Mouse (Mus musculus) ES-E14 (cell line): ENCODE measurements around the gene Fam181b. TPM values are rescaled to one million over a fixed set of nuclear protein-coding genes. Genes with fewer than 3 reads are reported as not detected.

Source experiments
- DNase-seq: peaks from one replicate; pipeline ENCODE4 v3.0.0-alpha.2; 2013; ENCODE audit warnings: low read depth, low spot score
- H3K27ac ChIP-seq: 2 replicates; pipeline ENCODE4 v1.5.1; 2012; ENCODE audit warnings: low read depth, mild to moderate bottlenecking, low read length, moderate library complexity, mixed read lengths; ENCODE audit not compliant: poor library complexity, insufficient read depth, severe bottlenecking
- H3K36me3 ChIP-seq: 2 replicates; pipeline ENCODE4 v1.6.1; 2012; ENCODE audit warnings: mild to moderate bottlenecking, low read length, moderate library complexity, mixed read lengths; ENCODE audit not compliant: control insufficient read depth, poor library complexity, insufficient read depth, severe bottlenecking
- H3K4me1 ChIP-seq, 2 experiments: fragments of 150-350 bp in 1 of 2; sonication (generic) in 1 of 2; 2 replicates each; pipeline ENCODE4 v1.6.1; 2012; ENCODE audit warnings: low read length in 2 of 2, mild to moderate bottlenecking in 1 of 2, mixed read lengths in 1 of 2; ENCODE audit not compliant: control insufficient read depth in 2 of 2, insufficient read depth in 2 of 2, poor library complexity in 1 of 2
- H3K4me3 ChIP-seq, 2 experiments: fragments of 150-350 bp in 1 of 2; sonication (generic) in 1 of 2; 2 replicates each; pipeline ENCODE4 v1.5.1; 2012; ENCODE audit warnings: low read length in 2 of 2, low read depth in 1 of 2, mild to moderate bottlenecking in 1 of 2, mixed read lengths in 1 of 2; ENCODE audit not compliant: insufficient read depth in 1 of 2, poor library complexity in 1 of 2, severe bottlenecking in 1 of 2
- H3K9ac ChIP-seq: 2 replicates; pipeline ENCODE4 v1.6.1; 2012; ENCODE audit warnings: low read depth, mild to moderate bottlenecking, low read length, mixed read lengths; ENCODE audit not compliant: poor library complexity, insufficient read depth, severe bottlenecking
- H3K9me3 ChIP-seq: fragments of 150-350 bp; sonication (generic); 2 replicates; pipeline ENCODE4 v1.6.1; 2012; ENCODE audit warnings: low read depth, mild to moderate bottlenecking, low read length; ENCODE audit not compliant: control insufficient read depth, insufficient read depth
- CHD2 ChIP-seq: IDR thresholded peaks from 2 replicates; pipeline ENCODE4 v1.6.1; 2014; ENCODE audit warnings: mild to moderate bottlenecking, low read depth, low read length, inconsistent platforms
- HCFC1 ChIP-seq: IDR thresholded peaks from 2 replicates; pipeline ENCODE4 v1.6.1; 2012; ENCODE audit warnings: low read length, inconsistent platforms, borderline replicate concordance; ENCODE audit not compliant: insufficient read depth
- MAFK ChIP-seq: IDR thresholded peaks from 2 replicates; pipeline ENCODE4 v1.6.1; 2014; ENCODE audit warnings: mild to moderate bottlenecking, low read depth, low read length, inconsistent platforms; ENCODE audit not compliant: insufficient read depth
- ZC3H11A ChIP-seq: IDR thresholded peaks from 2 replicates; pipeline ENCODE4 v1.6.1; 2012; ENCODE audit warnings: low read depth, mild to moderate bottlenecking, inconsistent platforms, low read length, borderline replicate concordance
- ZNF384 ChIP-seq: IDR thresholded peaks from 2 replicates; pipeline ENCODE4 v1.6.1; 2012; ENCODE audit warnings: low read depth, low read length, inconsistent platforms
- in situ Hi-C, 2 experiments: fragments of 600-800 bp; cut with MboI; formaldehyde crosslinking; loops; one replicate each; pipeline ENCODE4 v1.15.1; 2025; ENCODE audit warnings: low sequenced_read_pairs in 2 of 2, inconsistent platforms in 1 of 2; ENCODE audit not compliant: unreplicated experiment in 2 of 2
- total RNA-seq: library from RNA; depleted of rRNA; stranded (reverse); fragments of 300-350 nt; gene quantifications from 2 replicates; pipeline ENCODE4 v1.2.3, GENCODE M21; 2012

The Fam181b gene
- total RNA-seq, 1 experiment = 1.8 TPM

DNA sequence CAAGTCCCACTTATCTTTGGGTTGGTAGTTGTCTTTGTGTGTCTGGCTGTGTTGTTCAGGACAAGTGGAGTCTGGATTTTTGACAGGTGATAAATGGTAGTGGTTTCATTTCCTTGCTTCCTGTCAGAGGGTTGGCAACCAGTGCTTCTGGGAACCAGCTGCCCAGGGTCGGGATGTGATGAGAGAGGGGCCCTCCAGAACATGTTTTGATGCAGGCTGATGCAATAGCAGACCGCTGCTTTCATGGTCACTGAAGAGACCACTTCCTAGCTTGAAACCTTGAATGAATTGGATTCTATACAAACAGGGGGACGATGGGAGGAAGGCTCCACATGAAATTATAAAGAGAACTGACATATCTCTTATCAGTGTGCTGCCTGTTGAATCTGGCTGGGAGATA is 35.3 kb upstream of the Fam181b start:
- in situ Hi-C loops = no loop called here
- no peak for DNase-seq

DNA sequence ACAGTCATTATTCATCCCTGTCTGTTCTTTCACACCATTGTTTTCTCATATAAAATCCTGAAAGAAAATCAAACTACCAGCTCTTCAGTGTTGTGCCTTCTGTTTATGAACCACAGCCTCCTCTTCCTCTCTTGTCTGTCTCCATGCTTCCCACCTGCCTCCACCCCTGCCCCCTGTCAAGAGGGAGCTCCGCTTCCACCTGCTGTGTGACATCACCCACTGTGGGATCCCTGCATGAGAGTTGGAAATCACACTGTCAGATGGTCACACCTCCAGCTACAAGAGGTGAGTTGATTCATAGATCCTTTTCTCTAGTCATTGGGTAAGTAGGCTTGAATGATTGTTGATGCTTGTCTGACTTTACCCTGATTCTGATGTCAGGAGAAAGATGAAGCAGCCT is 34.9 kb upstream of the Fam181b start:
- Histone ChIP-seq H3K4me1 (no peaks in the 10 kb centered on the region), H3K9ac (no peak overlapping the region), H3K4me3 (no peak overlapping the region), H3K9me3 (no peaks in the 10 kb centered on the region), H3K27ac (no peak overlapping the region), H3K36me3 (no peaks in the 10 kb centered on the region)
- in situ Hi-C loops = no loop called here
- no peak for TF ChIP-seq CHD2
- no peak for TF ChIP-seq ZC3H11A
- TF ChIP-seq HCFC1 = no peak
- no peak for TF ChIP-seq ZNF384
- TF ChIP-seq MAFK = no peak
- DNase-seq = no peak

More for the DNA sequence above, 35.3 kb upstream of the Fam181b start:
- Histone ChIP-seq H3K9me3 (no peaks in the 10 kb centered on the region), H3K27ac (no peak overlapping the region), H3K36me3 (no peaks in the 10 kb centered on the region), H3K4me1 (no peaks in the 10 kb centered on the region), H3K9ac (no peak overlapping the region), H3K4me3 (no peak overlapping the region)
- TF ChIP-seq HCFC1 (no peak), MAFK (no peak), ZNF384 (no peak), CHD2 (no peak), ZC3H11A (no peak)

DNA sequence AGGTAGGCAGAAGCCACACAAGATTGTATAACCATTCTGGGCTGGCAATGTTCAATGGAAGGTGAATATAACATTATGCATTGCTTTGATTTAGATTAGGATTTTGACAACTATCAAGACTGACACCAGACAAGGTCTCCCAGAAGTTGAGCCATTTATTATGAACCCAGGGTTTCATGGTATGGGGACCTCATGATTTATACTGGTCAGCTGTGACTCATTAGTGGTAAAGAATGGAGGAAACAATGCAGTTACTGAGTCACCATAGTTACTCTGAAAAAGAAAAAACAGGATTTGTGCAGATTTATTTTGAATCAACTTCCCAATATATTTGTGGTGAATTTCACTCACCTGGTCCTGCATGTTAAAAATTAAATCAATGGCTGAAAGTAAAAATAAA is 18.8 kb upstream of the Fam181b start:
- no peak overlapping the region for H3K27ac ChIP-seq
- H3K4me3 ChIP-seq = no peak overlapping the region
- in situ Hi-C loops = no loop called here
- TF ChIP-seq HCFC1 (no peak), ZNF384 (no peak), CHD2 (no peak), ZC3H11A (no peak), MAFK (no peak)
- no peaks in the 10 kb centered on the region for H3K36me3 ChIP-seq
- no peaks in the 10 kb centered on the region; a peak in 1 of 4 replicates for H3K4me1 ChIP-seq
- no peak for DNase-seq
- no peaks in the 10 kb centered on the region for H3K9me3 ChIP-seq
- no peak overlapping the region for H3K9ac ChIP-seq

DNA sequence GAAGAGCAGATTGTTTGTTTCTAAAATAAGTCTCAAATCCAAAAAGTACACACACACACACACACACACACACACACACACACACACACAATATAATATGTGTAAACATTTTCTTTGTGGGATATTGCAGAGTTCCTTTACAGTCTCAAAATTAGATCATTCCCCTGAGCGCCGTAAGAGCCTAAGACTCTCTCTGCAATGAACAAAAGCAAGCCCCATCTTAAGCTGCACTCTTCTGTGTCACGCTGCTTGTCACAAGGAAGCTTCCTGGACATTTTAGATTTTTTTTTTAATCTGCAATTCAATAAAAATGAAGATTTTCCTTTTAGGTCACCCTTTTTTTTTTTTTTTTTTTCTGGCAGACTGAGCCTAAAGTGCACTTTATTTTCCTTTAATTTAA is 17.9 kb upstream of the Fam181b start:
- no peak for TF ChIP-seq MAFK
- TF ChIP-seq ZC3H11A = no peak
- no peak for TF ChIP-seq CHD2
- no peak for TF ChIP-seq HCFC1
- TF ChIP-seq ZNF384 = no peak
- Histone ChIP-seq H3K9me3 (no peaks in the 10 kb centered on the region), H3K27ac (no peak overlapping the region), H3K36me3 (no peaks in the 10 kb centered on the region), H3K4me3 (no peak overlapping the region), H3K9ac (no peak overlapping the region), H3K4me1 (no peaks in the 10 kb centered on the region; a peak in 1 of 4 replicates)
- no peak for DNase-seq
- in situ Hi-C loops = no loop called here

DNA sequence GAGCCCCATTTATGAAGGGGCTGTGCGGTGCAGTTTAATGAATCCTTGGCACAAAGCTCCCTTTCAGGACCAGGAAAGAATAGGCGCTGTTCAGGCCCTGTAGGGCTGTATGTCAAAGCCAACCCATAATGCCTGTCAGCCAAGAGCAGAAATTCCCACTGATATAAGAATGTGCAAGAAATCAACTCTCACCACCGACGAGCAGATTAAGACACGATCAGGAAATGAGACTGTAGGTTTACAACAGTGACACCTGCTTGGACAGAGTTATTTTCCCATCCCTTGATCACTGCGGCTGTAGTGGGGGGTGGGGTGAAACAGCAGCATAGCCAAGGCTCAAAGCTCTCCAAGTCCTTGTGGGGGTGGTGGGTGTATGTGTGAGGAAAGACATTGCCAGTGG is 17.5 kb upstream of the Fam181b start:
- Histone ChIP-seq H3K4me1 (no peaks in the 10 kb centered on the region; a peak in 1 of 4 replicates), H3K9me3 (no peaks in the 10 kb centered on the region), H3K36me3 (no peaks in the 10 kb centered on the region), H3K27ac (no peak overlapping the region), H3K4me3 (no peak overlapping the region), H3K9ac (no peak overlapping the region)
- no peak for DNase-seq
- no peak for TF ChIP-seq ZC3H11A
- TF ChIP-seq MAFK = no peak
- no peak for TF ChIP-seq ZNF384
- no peak for TF ChIP-seq CHD2
- TF ChIP-seq HCFC1 = no peak
- in situ Hi-C loops = no loop called here
